Mouse (Mus musculus): ENCODE measurements around the gene Rnf130. TPM values are rescaled to one million over a fixed set of nuclear protein-coding genes. Genes with fewer than 3 reads are reported as not detected.

Gene Rnf130
- total and polyA plus RNA-seq, 3 experiments = not detected

DNA sequence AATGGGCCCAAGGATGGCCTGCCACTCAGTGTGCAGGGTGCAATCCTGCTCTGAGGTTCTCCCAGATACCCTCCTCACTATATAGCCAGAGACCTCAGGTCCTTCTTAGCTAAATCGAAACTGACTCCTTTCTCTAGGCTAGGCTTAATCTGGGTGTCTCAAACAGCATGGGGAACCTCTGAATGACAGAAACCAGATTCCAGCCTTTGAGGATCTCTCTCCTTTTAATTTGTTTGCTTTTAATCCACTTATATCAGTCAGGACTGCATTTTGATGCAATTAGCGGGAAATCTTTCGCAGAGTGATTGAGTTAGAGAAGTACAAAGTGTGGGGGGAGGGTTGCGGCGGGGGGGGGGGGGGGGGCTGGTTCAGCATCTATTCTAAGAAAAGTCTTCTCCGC, 12.1 kb upstream of the Rnf130 start:
- no peaks in the 10 kb centered on the region for H3K36me3 ChIP-seq (replicated peaks in 1 of 2; ENCODE audit: control insufficient read depth in 1 of 2, insufficient read depth in 1 of 2, low read length in 1 of 2)
- H3K27me3 ChIP-seq (replicated peaks) = peaks cover 10% of the 10 kb centered on the region
- TF ChIP-seq NRF1 (IDR thresholded peaks at IDR 0.05; ENCODE audit: low read depth, low read length) (no peak), IRF4 (IDR thresholded peaks at IDR 0.05; ENCODE audit: low read depth, low read length) (no peak), KAT2A (IDR thresholded peaks at IDR 0.05; ENCODE audit: insufficient replicate concordance, low read length) (no peak), HCFC1 (IDR thresholded peaks at IDR 0.05; ENCODE audit: low read depth, low read length) (no peak), MXI1 (IDR thresholded peaks at IDR 0.05; ENCODE audit: low read depth, low read length) (no peak), USF1 (IDR thresholded peaks at IDR 0.05; ENCODE audit: low read depth, low read length) (no peak), GABPA (IDR thresholded peaks at IDR 0.05; ENCODE audit: insufficient replicate concordance, low read depth, low read length) (no peak)
- in situ Hi-C loops (cut with MboI; ENCODE audit: low pct_ligation_motif_present, low pct_unique_long_range_greater_than_20kb, low sequenced_read_pairs) = no loop called here
- dilution Hi-C loops (cut with MboI; ENCODE audit: extremely low pct_ligation_motif_present, extremely low pct_unique_long_range_greater_than_20kb, low sequenced_read_pairs) = no loop called here
- H3K79me2 ChIP-seq (replicated peaks; ENCODE audit: control insufficient read depth, extremely low read depth, insufficient read depth, poor library complexity, severe bottlenecking) = no peaks in the 10 kb centered on the region
- H3K9ac ChIP-seq (ENCODE audit: insufficient read depth, low read depth) = no peak overlapping the region
- no peak overlapping the region for H3K27ac ChIP-seq (ENCODE audit: insufficient read depth, low read depth)
- H3K4me3 ChIP-seq (replicated peaks in 1 of 3; ENCODE audit: low read depth in 2 of 3, low read length in 2 of 3, poor library complexity in 1 of 3) = no peak overlapping the region
- DNase-seq (ENCODE audit: extremely low read depth) = no peak
- H3K9me3 ChIP-seq (replicated peaks; ENCODE audit: low read length) = no peaks in the 10 kb centered on the region
- peaks cover 0 to 14% of the 10 kb centered on the region in 2 experiments; a peak in 2 of 4 replicates for H3K4me1 ChIP-seq (ENCODE audit: control insufficient read depth in 1 of 2, insufficient read depth in 2 of 2)
- no peak overlapping the region for H3K4me2 ChIP-seq (ENCODE audit: insufficient read depth, low read depth, poor library complexity, severe bottlenecking)

DNA sequence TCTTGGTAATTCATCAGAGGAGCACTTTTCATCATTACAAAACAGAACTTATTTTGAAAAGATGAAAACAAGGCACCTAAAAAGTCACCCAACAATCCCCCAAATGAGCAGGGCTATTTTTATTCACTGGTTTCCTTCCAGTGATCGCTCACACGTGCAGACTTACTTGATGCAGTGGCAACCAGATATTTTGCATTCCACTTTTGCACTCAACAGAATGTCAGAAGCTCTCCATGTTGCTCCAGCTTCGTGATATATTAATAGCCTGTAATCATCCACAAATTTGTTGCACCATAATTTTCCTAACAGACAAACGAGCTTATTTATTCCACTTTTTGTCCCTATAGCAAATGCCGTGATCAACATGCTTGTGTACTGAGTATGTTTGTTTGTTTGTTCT, 8.6 kb upstream of the Rnf130 start:
- in situ Hi-C loops (cut with MboI; ENCODE audit: low pct_ligation_motif_present, low pct_unique_long_range_greater_than_20kb, low sequenced_read_pairs) (no loop called here), dilution Hi-C loops (cut with MboI; ENCODE audit: extremely low pct_ligation_motif_present, extremely low pct_unique_long_range_greater_than_20kb, low sequenced_read_pairs) (no loop called here)
- H3K79me2 ChIP-seq (replicated peaks; ENCODE audit: control insufficient read depth, extremely low read depth, insufficient read depth, poor library complexity, severe bottlenecking) = no peaks in the 10 kb centered on the region
- H3K4me3 ChIP-seq (replicated peaks in 1 of 3; ENCODE audit: low read depth in 2 of 3, low read length in 2 of 3, poor library complexity in 1 of 3) = no peak overlapping the region
- no peaks in the 10 kb centered on the region for H3K9me3 ChIP-seq (replicated peaks; ENCODE audit: low read length)
- no peak overlapping the region for H3K9ac ChIP-seq (ENCODE audit: insufficient read depth, low read depth)
- H3K36me3 ChIP-seq (replicated peaks in 1 of 2; ENCODE audit: control insufficient read depth in 1 of 2, insufficient read depth in 1 of 2, low read length in 1 of 2) = no peaks in the 10 kb centered on the region
- no peak for DNase-seq (ENCODE audit: extremely low read depth)
- TF ChIP-seq MEF2A (IDR thresholded peaks at IDR 0.05; ENCODE audit: borderline replicate concordance, low read depth, low read length) (no peak), GABPA (IDR thresholded peaks at IDR 0.05; ENCODE audit: insufficient replicate concordance, low read depth, low read length) (no peak), E2F4 (IDR thresholded peaks at IDR 0.05; ENCODE audit: insufficient replicate concordance, low read depth, low read length) (no peak)
- peaks cover 0 to 19% of the 10 kb centered on the region in 2 experiments; a peak in 2 of 4 replicates for H3K4me1 ChIP-seq (ENCODE audit: control insufficient read depth in 1 of 2, insufficient read depth in 2 of 2)
- no peak overlapping the region for H3K27ac ChIP-seq (ENCODE audit: insufficient read depth, low read depth)
- H3K27me3 ChIP-seq (replicated peaks) = peaks cover 4% of the 10 kb centered on the region
- no peak overlapping the region for H3K4me2 ChIP-seq (ENCODE audit: insufficient read depth, low read depth, poor library complexity, severe bottlenecking)

DNA sequence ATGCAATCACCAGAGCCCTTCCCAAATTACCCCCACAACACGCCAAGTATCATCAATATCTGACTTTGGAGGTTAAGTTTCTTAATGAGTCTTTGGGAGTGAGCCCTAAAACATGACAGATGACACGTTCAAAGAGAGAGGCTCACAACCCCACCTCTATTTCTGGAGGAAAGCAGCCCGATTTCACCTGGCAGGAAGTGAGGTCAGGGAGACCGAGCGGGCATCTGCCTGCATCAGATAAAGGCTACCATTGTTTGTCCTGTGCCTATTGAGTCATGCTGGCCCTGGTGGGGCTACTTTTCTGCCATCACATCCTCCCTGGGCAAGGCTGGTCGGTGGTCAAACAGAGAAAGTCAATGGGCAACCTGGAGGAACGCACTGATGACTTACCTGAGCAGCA, 7.6 kb upstream of the Rnf130 start:
- in situ Hi-C loops (cut with MboI; ENCODE audit: low pct_ligation_motif_present, low pct_unique_long_range_greater_than_20kb, low sequenced_read_pairs) = no loop called here
- Histone ChIP-seq H3K4me1 (ENCODE audit: control insufficient read depth in 1 of 2, insufficient read depth in 2 of 2) (peaks cover 0 to 19% of the 10 kb centered on the region in 2 experiments; a peak in 2 of 4 replicates), H3K4me3 (replicated peaks in 1 of 3; ENCODE audit: low read depth in 2 of 3, low read length in 2 of 3, poor library complexity in 1 of 3) (no peak overlapping the region), H3K9me3 (replicated peaks; ENCODE audit: low read length) (no peaks in the 10 kb centered on the region), H3K27ac (ENCODE audit: insufficient read depth, low read depth) (no peak overlapping the region), H3K79me2 (replicated peaks; ENCODE audit: control insufficient read depth, extremely low read depth, insufficient read depth, poor library complexity, severe bottlenecking) (no peaks in the 10 kb centered on the region), H3K36me3 (replicated peaks in 1 of 2; ENCODE audit: control insufficient read depth in 1 of 2, insufficient read depth in 1 of 2, low read length in 1 of 2) (no peaks in the 10 kb centered on the region), H3K9ac (ENCODE audit: insufficient read depth, low read depth) (no peak overlapping the region), H3K4me2 (ENCODE audit: insufficient read depth, low read depth, poor library complexity, severe bottlenecking) (no peak overlapping the region), H3K27me3 (replicated peaks) (no peaks in the 10 kb centered on the region)
- TF ChIP-seq SIN3A (IDR thresholded peaks at IDR 0.05; ENCODE audit: low read length) (no peak), E2F4 (IDR thresholded peaks at IDR 0.05; ENCODE audit: insufficient replicate concordance, low read depth, low read length) (no peak), ZMIZ1 (IDR thresholded peaks at IDR 0.05; ENCODE audit: low read depth, low read length) (no peak), KAT2A (IDR thresholded peaks at IDR 0.05; ENCODE audit: insufficient replicate concordance, low read length) (no peak), NELFE (IDR thresholded peaks at IDR 0.05; ENCODE audit: low read depth, low read length) (no peak), EP300 (IDR thresholded peaks at IDR 0.05; ENCODE audit: low read length) (no peak), RCOR1 (conservative IDR thresholded peaks at IDR 0.05; ENCODE audit: low read depth, low read length) (no peak), MAFK (IDR thresholded peaks at IDR 0.05; ENCODE audit: insufficient replicate concordance, low read length) (no peak), HCFC1 (IDR thresholded peaks at IDR 0.05; ENCODE audit: low read depth, low read length) (no peak), POLR2A (IDR thresholded peaks at IDR 0.05; ENCODE audit: low read depth, low read length) (no peak), TCF12 (IDR thresholded peaks at IDR 0.05; ENCODE audit: low read depth, low read length) (no peak), ZC3H11A (IDR thresholded peaks at IDR 0.05; ENCODE audit: low read depth, low read length) (no peak)
- DNase-seq (ENCODE audit: extremely low read depth) = no peak
- dilution Hi-C loops (cut with MboI; ENCODE audit: extremely low pct_ligation_motif_present, extremely low pct_unique_long_range_greater_than_20kb, low sequenced_read_pairs) = no loop called here
